Mouse (Mus musculus) heart, embryonic 11.5 days (tissue): ENCODE results near the gene Ly6g6e. TPM values are rescaled to one million over a fixed set of nuclear protein-coding genes. Genes with fewer than 3 reads are reported as not detected.

ENCODE experiments used
- ATAC-seq: fragments of 200-750 bp; cut with Nextera tagmentation; replicated peaks from 2 replicates; pipeline ENCODE4 v1.8.0; 2017; ENCODE audit warnings: moderate library complexity; ENCODE audit not compliant: insufficient number of reproducible peaks, low FRiP score, low TSS enrichment
- H3K27ac ChIP-seq: fragments of 300-500 bp; sonication (generic); 2 replicates; pipeline ENCODE4 v1.5.1; 2014; ENCODE audit warnings: mild to moderate bottlenecking, low read depth, low read length
- H3K27me3 ChIP-seq: fragments of 300-500 bp; sonication (generic); 2 replicates; pipeline ENCODE4 v1.6.1; 2014; ENCODE audit warnings: mild to moderate bottlenecking, low read length, mixed read lengths; ENCODE audit not compliant: control insufficient read depth, insufficient read depth
- H3K36me3 ChIP-seq: fragments of 300-500 bp; sonication (generic); 2 replicates; pipeline ENCODE4 v1.6.1; 2014; ENCODE audit warnings: mild to moderate bottlenecking, low read length, moderate library complexity, mixed read lengths; ENCODE audit not compliant: control insufficient read depth, insufficient read depth
- H3K4me1 ChIP-seq: fragments of 300-500 bp; sonication (generic); 2 replicates; pipeline ENCODE4 v1.6.1; 2014; ENCODE audit warnings: low read length; ENCODE audit not compliant: control insufficient read depth, insufficient read depth
- H3K4me2 ChIP-seq: fragments of 300-500 bp; sonication (generic); 2 replicates; pipeline ENCODE4 v1.6.1; 2014; ENCODE audit warnings: mild to moderate bottlenecking, moderate library complexity
- H3K4me3 ChIP-seq: fragments of 300-500 bp; sonication (generic); 2 replicates; pipeline ENCODE4 v1.5.1; 2014; ENCODE audit warnings: low read depth, low read length
- H3K9ac ChIP-seq: fragments of 300-500 bp; sonication (generic); 2 replicates; pipeline ENCODE4 v1.6.1; 2014; ENCODE audit warnings: mild to moderate bottlenecking, low read depth, low read length, moderate library complexity
- H3K9me3 ChIP-seq: fragments of 300-500 bp; sonication (generic); replicated peaks from 2 replicates; pipeline ENCODE4 v1.6.1; 2016; ENCODE audit warnings: low read length; ENCODE audit not compliant: control insufficient read depth
- WGBS: fragments of 180-500 bp; shearing (Covaris S2); extraction: QIAGEN DNeasy Blood & Tissue Kit; methylation state at CpG from one replicate; pipeline ENCODE4 v1.1.7; 2014; ENCODE audit not compliant: insufficient replicate concordance; 5-methylcytosine and 5-hydroxymethylcytosine counted together
- polyA plus RNA-seq: library from polyadenylated mRNA; unstranded; fragments of >200 nt; fragmentation: Nextera tagmentation; extraction: Ambion mirVana; gene quantifications from 2 replicates; pipeline ENCODE4 v1.2.1, GENCODE M21; 2014

The Ly6g6e gene
- polyA plus RNA-seq, 1 experiment from 2014 or later, result 0.42 TPM

DNA sequence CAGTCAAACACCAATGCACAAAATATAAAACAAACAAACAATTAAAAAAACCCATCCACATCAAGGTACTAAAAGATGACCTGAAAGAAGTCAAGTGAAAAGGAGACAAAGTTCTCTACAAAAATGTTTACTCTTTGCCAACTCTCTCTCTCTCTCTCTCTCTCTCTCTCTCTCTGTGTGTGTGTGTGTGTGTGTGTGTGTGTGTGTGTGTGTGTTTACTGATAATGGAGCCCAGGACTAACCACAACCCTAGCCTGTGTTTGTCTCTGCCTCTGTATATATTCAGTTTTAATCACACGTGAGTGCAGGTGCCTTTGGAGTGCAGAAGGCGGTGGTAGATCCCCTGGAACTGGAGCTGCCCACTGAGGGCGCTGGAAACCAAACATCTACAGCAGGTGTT lies 19.6 kb upstream of the Ly6g6e start:
- no peak for ATAC-seq
- H3K9ac ChIP-seq, result no peak overlapping the region
- H3K4me3 ChIP-seq, result no peak overlapping the region
- no peaks in the 10 kb centered on the region for H3K9me3 ChIP-seq
- H3K27ac ChIP-seq, result no peak overlapping the region
- H3K4me1 ChIP-seq, result peaks cover 23% of the 10 kb centered on the region
- WGBS, result 64% methylated on average over 3 of the region's 3 CpGs
- no peak overlapping the region for H3K4me2 ChIP-seq
- H3K36me3 ChIP-seq, result peaks cover 43% of the 10 kb centered on the region
- H3K27me3 ChIP-seq, result no peaks in the 10 kb centered on the region

DNA sequence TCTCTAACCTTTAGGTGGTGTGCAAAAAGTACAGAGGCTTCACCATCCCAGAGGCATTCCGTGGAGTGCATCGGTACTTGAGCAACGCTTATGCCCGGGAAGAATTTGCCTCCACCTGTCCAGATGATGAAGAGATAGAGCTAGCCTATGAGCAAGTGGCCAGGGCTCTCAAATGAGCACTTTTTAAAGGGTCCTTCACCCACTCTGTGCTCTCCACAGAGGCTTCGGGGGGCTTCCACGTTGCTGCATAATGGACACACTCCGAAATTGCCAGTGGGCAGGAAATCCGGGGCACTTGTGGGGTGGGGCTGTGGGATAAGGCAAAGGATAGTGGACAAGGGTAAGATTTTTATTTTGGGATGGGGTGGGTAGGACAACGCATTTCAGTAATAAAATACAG lies 18.4 kb upstream of the Ly6g6e start:
- Histone ChIP-seq H3K27ac (peak overlapping the region; percentile 91; the same call in 1 of the 2 replicates), H3K4me1 (peaks cover 16% of the 10 kb centered on the region), H3K4me3 (peak overlapping the region; percentile 77; the same call in 1 of the 2 replicates), H3K9me3 (no peaks in the 10 kb centered on the region), H3K9ac (peak overlapping the region; percentile 94; the same call in 1 of the 2 replicates), H3K27me3 (0 out of 2 replicates have a peak, but pooled peaks cover 4% of the 10 kb centered on the region), H3K36me3 (peaks cover 39% of the 10 kb centered on the region), H3K4me2 (peak overlapping the region; percentile 77)
- no peak for ATAC-seq
- 57% methylated on average over 9 of the region's 9 CpGs for WGBS

DNA sequence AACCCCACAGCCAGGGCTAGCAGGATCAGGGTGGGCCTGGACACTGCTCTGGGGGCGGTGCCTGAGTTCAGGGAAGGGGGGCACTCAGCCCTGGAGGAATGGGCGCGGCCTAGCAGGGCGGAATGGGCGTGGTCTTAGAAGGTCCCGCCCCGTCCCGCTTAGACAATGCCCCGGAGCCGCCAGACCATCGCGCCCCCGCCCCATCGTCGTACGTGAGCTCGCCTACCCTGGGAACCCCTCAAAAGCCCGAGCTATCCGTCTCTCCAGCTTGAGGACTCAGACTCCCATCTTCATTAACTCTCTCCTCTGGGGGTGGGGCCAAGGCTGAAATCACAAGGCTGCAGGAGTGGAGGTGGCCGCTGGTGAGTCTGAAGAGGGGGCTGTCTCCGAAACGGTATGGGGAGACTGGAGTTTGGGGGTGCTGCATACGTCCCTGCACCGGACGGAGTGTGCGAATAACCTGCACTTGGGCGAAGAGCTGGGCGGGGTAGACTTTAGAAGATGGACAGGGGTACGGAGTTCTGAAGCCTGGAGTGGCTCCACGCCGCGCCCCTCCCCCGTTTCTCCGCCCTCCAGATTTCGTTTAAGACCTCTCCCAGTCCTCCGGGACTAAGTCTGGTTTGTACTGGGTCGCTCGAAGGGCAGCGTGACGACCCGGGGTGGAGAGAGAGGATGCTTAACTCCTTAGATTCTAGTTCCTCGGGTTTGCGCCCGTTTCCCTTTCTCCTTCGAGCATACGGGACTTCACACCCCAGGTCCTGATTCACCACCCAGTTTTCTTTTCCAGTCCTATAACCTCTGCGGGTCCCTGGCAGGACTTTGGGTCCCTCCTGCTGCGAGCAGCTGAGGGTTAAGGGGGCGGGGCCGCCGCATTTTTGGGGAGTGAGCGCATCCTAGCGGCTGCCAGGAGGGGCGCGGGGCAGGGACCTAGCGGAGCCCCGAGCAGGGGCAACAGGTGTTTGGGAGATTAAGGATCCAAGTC lies 17.5 kb upstream of the Ly6g6e start, which contains the start of gene Ddah2:
Gene Ddah2, plus strand, starts transcription at position 125 of the 982 bp plus-strand sequence.
- no peaks in the 10 kb centered on the region for H3K9me3 ChIP-seq
- H3K36me3 ChIP-seq, result peaks cover 33% of the 10 kb centered on the region
- peak within 1 kb of the TSS; percentile 91 for H3K27ac ChIP-seq
- peak within 1 kb of the TSS; percentile 77 for H3K4me2 ChIP-seq
- H3K9ac ChIP-seq, result peak within 1 kb of the TSS; percentile 94
- peak within 1 kb of the TSS; percentile 77 for H3K4me3 ChIP-seq
- peak; percentile 88 for ATAC-seq
- under 1% methylated on average over 57 of the region's 57 CpGs for WGBS
- peaks cover 16% of the 10 kb centered on the region for H3K4me1 ChIP-seq
- peaks cover 11% of the 10 kb centered on the region; the same call in 1 of the 2 replicates for H3K27me3 ChIP-seq

DNA sequence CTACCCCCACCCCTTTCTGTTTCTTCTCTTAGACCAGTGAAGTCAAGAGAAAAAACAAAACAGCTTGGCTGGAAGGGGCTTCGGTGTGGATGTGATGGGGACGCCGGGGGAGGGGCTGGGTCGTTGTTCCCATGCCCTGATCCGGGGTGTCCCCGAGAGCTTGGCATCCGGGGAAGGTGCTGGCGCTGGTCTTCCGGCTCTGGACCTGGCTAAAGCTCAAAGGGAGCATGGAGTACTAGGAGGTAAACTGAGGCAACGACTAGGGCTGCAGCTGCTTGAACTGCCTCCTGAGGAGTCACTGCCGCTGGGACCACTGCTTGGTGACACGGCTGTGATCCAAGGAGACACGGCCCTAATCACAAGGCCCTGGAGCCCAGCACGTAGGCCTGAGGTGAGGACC lies 16.6 kb upstream of the Ly6g6e start:
- no peak for ATAC-seq
- 27% methylated on average over 14 of the region's 14 CpGs for WGBS

DNA sequence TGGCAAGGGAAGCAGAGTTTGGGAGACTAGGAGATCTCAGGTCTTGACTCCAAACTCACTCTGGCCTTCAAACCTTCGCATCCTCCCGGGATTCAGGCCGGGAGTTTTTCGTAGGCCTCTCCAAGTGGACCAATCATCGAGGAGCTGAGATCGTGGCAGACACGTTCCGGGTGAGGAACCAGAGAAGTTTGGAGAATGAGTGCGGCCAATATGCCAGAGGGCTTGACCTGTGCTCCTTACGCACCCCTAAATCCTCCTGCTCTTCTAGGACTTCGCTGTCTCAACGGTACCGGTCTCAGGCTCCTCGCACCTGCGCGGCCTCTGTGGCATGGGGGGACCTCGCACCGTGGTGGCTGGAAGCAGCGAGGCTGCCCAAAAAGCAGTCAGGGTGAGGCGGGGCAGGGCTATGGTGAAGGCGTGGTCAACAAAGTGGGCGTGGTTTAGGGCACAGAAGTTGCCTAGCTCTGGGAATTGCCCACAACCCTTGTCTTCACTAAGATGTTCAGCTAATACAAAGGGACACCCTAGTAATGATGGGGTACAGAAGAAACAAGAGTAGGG lies 15.9 kb upstream of the Ly6g6e start:
- Histone ChIP-seq H3K9ac (0 out of 2 replicates have a peak overlapping the region, but pooled peaks have one; percentile 94), H3K4me2 (peak overlapping the region; percentile 77), H3K36me3 (peaks cover 26% of the 10 kb centered on the region), H3K9me3 (no peaks in the 10 kb centered on the region), H3K27me3 (peaks cover 26% of the 10 kb centered on the region), H3K4me3 (peak overlapping the region; percentile 77), H3K27ac (no peak overlapping the region), H3K4me1 (peaks cover 27% of the 10 kb centered on the region)
- WGBS, result 62% methylated on average over 22 of the region's 22 CpGs
- no peak for ATAC-seq

More for the DNA sequence above, 16.6 kb upstream of the Ly6g6e start:
- no peak overlapping the region for H3K27ac ChIP-seq
- H3K9ac ChIP-seq, result peak overlapping the region; percentile 94
- peak overlapping the region; percentile 77 for H3K4me3 ChIP-seq
- no peaks in the 10 kb centered on the region for H3K9me3 ChIP-seq
- H3K27me3 ChIP-seq, result peaks cover 19% of the 10 kb centered on the region
- peak overlapping the region; percentile 77 for H3K4me2 ChIP-seq
- peaks cover 20% of the 10 kb centered on the region for H3K4me1 ChIP-seq
- H3K36me3 ChIP-seq, result peaks cover 30% of the 10 kb centered on the region

DNA sequence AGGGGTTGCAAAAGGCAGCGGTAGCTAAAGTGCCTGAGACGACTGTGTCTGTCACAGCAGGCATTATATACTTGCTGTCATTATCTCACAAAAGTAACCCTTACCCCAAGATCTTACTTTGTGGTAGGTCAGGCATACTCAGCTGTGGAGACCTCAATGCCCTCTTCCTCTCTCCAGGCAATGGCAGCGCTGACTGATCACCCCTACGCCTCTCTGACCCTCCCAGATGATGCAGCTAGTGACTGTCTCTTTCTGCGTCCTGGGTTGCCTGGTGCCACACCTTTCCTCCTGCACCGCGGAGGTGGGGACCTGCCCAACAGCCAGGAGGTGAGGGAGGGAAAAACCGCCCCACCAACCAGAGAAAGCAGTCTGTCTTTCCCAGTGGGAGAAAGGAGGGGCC lies 15.4 kb upstream of the Ly6g6e start:
- H3K27ac ChIP-seq, result no peak overlapping the region
- H3K4me3 ChIP-seq, result no peak overlapping the region
- no peaks in the 10 kb centered on the region for H3K9me3 ChIP-seq
- no peak overlapping the region; the same call in 1 of the 2 replicates for H3K4me2 ChIP-seq
- no peak for ATAC-seq
- peaks cover 31% of the 10 kb centered on the region for H3K27me3 ChIP-seq
- H3K36me3 ChIP-seq, result peaks cover 22% of the 10 kb centered on the region
- H3K9ac ChIP-seq, result no peak overlapping the region
- 78% methylated on average over 8 of the region's 8 CpGs for WGBS
- H3K4me1 ChIP-seq, result peaks cover 27% of the 10 kb centered on the region

DNA sequence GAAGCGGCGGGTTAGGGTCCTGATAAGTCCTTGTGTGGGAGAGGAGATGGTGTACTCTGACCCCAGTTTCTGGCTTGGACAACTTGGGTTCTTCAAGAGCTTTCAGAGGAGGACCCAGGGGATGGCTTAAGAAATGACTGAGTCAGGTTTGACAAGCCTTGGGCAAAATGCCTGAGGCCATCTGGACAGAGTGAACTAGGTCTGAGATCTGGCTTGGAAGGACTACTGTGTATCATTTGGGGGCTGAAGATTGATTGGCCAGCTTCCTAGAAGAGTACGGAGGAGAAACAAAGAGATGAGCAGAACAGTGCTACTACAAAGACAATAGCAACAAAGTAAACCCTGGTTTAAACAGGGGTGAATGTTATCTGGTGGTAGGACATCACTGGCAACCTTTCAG lies 13.2 kb upstream of the Ly6g6e start:
- Histone ChIP-seq H3K36me3 (peaks cover 13% of the 10 kb centered on the region), H3K9ac (no peak overlapping the region), H3K9me3 (no peaks in the 10 kb centered on the region), H3K27me3 (peaks cover 50% of the 10 kb centered on the region), H3K4me2 (no peak overlapping the region), H3K4me1 (peaks cover 24% of the 10 kb centered on the region), H3K4me3 (no peak overlapping the region), H3K27ac (no peak overlapping the region)
- 83% methylated on average over 3 of the region's 3 CpGs for WGBS
- no peak for ATAC-seq

DNA sequence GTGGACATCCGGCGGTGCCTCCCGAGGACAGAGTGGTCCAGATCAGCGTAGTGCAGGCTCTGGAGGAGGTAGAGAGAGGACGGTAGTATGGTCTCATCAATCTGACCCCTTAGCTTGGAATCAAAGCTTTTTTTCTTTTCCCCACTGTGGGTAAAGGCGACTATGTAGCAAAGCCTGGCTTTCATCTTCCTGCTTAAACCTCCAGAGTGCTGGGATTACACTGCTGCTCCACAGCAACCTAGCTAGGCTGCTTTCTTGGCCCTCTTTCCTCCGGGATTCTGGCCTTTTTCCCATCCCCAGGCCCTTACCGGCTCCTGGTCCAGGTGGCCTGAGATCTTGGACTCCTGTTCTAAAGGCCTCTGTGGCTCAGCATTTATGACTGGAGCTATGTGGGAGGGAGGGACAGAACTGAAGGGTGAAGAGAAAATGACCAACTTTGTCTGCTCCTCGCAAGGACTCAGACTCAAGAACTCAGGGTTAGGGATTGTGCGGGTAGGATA lies 12.3 kb upstream of the Ly6g6e start:
- Histone ChIP-seq H3K4me3 (peak overlapping the region; percentile 38; the same call in 1 of the 2 replicates), H3K4me2 (peak overlapping the region; percentile 66), H3K36me3 (peaks cover 13% of the 10 kb centered on the region), H3K27me3 (peaks cover 50% of the 10 kb centered on the region), H3K27ac (no peak overlapping the region), H3K4me1 (peaks cover 20% of the 10 kb centered on the region), H3K9me3 (no peaks in the 10 kb centered on the region), H3K9ac (no peak overlapping the region)
- ATAC-seq, result no peak
- 32% methylated on average over 10 of the region's 10 CpGs for WGBS
